Mouse (Mus musculus) forebrain, embryonic 11.5 days (tissue): ENCODE data around the gene 1810010H24Rik. TPM values are rescaled to one million over a fixed set of nuclear protein-coding genes. Genes with fewer than 3 reads are reported as not detected.
"Not testable (repeated sequence)": the region's sequence is repeated elsewhere in the genome, so short reads cannot be mapped to it uniquely, and the experiment has no call there.

ENCODE experiments used
- ATAC-seq: fragments of 200-750 bp; cut with Nextera tagmentation; replicated peaks from 2 replicates; pipeline ENCODE4 v1.8.0; 2017; ENCODE audit warnings: moderate TSS enrichment; ENCODE audit not compliant: low FRiP score
- DNase-seq: peaks from one replicate; pipeline ENCODE4 v3.0.0-alpha.2; 2017; ENCODE audit warnings: low spot score
- H3K27ac ChIP-seq: fragments of 300-500 bp; sonication (generic); 2 replicates; pipeline ENCODE4 v1.5.1; 2014; ENCODE audit warnings: low read depth, low read length
- H3K27me3 ChIP-seq: fragments of 300-500 bp; sonication (generic); 2 replicates; pipeline ENCODE4 v1.6.1; 2014; ENCODE audit warnings: mild to moderate bottlenecking, low read length, mixed read lengths; ENCODE audit not compliant: control insufficient read depth, insufficient read depth
- H3K36me3 ChIP-seq: fragments of 300-500 bp; sonication (generic); 2 replicates; pipeline ENCODE4 v1.6.1; 2014; ENCODE audit warnings: mild to moderate bottlenecking, low read length, moderate library complexity, mixed read lengths; ENCODE audit not compliant: control insufficient read depth, insufficient read depth
- H3K4me1 ChIP-seq: fragments of 300-500 bp; sonication (generic); replicated peaks from 2 replicates; pipeline ENCODE4 v1.6.1; 2014; ENCODE audit warnings: low read length, mixed read lengths; ENCODE audit not compliant: control insufficient read depth, insufficient read depth
- H3K4me2 ChIP-seq: fragments of 300-500 bp; sonication (generic); 2 replicates; pipeline ENCODE4 v1.6.1; 2014; ENCODE audit warnings: low read depth, mild to moderate bottlenecking, low read length, moderate library complexity, mixed read lengths; ENCODE audit not compliant: severe bottlenecking
- H3K4me3 ChIP-seq: fragments of 300-500 bp; sonication (generic); 2 replicates; pipeline ENCODE4 v1.5.1; 2014; ENCODE audit warnings: low read depth, low read length
- H3K9ac ChIP-seq: fragments of 300-500 bp; sonication (generic); 2 replicates; pipeline ENCODE4 v1.6.1; 2014; ENCODE audit warnings: low read length
- H3K9me3 ChIP-seq: fragments of 300-500 bp; sonication (generic); 2 replicates; pipeline ENCODE4 v1.6.1; 2016; ENCODE audit warnings: low read length, mixed read lengths; ENCODE audit not compliant: control insufficient read depth
- WGBS: fragments of 180-500 bp; shearing (Covaris S2); extraction: QIAGEN DNeasy Blood & Tissue Kit; methylation state at CpG from one replicate; pipeline ENCODE4 v1.1.7; 2014; 5-methylcytosine and 5-hydroxymethylcytosine counted together
- polyA plus RNA-seq: library from polyadenylated mRNA; unstranded; fragments of >200 nt; fragmentation: Nextera tagmentation; extraction: Ambion mirVana; gene quantifications from 2 replicates; pipeline ENCODE4 v1.2.1, GENCODE M21; 2014

1810010H24Rik gene
- polyA plus RNA-seq, 1 experiment from 2014 or later = 2.5 TPM

- Histone ChIP-seq H3K36me3 (peaks cover 4% of the 10 kb centered on the region), H3K27me3 (no peaks in the 10 kb centered on the region), H3K27ac (no peak overlapping the region), H3K9me3 (no peaks in the 10 kb centered on the region), H3K4me3 (no peak overlapping the region), H3K4me1 (no peaks in the 10 kb centered on the region), H3K4me2 (no peak overlapping the region), H3K9ac (no peak overlapping the region)
- DNase-seq (no peak), ATAC-seq (no peak)
- WGBS = 91% methylated on average over 4 of the region's 4 CpGs
Observed at GRCm38 (mm10) chr11:107045546-107045945, 20.1 kb downstream of the 1810010H24Rik start.

DNA sequence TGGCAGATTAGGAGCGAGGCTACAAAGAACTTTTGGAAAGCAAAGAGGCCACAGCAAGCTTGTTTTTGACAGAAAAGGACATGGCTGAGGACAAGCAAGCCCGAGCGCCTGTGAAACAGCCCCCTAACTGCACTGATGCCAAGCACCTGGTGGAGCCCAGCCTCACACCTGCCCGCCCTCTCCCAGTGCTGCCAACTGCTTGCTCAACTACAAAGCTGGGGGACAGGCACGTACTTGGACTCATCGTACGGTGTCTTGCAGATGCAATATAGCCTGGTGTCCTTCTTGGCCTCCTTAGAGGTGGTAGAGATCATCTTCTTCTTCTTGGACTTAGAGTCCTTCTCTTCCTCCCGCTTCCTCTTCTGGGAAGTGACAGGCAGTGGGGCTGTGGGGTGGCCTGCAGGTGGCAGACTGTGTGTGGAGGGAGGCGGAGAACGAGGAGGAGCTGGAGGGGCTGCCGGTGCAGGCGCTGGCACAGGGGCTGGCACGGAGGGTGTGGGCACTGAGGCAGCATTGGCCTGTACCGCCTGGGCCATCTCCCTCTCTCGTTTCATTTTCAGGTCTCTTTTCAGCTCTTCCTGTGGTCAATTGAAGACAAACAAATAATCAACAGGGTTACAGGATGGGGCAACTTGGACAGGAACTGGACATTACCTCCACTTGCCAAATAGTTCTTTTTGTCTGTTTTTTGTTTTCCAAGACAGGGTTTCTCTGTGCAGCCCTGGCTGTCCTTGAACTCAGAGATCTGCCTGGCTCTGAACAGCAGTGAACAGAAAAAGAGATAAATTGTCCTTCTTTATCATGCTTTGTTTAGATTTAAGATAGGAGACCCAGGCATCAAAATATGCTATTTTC lies 21.5 kb downstream of the 1810010H24Rik start:
- peaks cover 8% of the 10 kb centered on the region for H3K36me3 ChIP-seq
- H3K4me2 ChIP-seq = no peak overlapping the region
- no peak overlapping the region for H3K4me3 ChIP-seq
- H3K27me3 ChIP-seq = no peaks in the 10 kb centered on the region
- no peaks in the 10 kb centered on the region for H3K9me3 ChIP-seq
- no peak overlapping the region for H3K27ac ChIP-seq
- WGBS = 95% methylated on average over 15 of the region's 15 CpGs
- DNase-seq = no peak
- H3K4me1 ChIP-seq = no peaks in the 10 kb centered on the region
- no peak overlapping the region for H3K9ac ChIP-seq
- no peak for ATAC-seq

DNA sequence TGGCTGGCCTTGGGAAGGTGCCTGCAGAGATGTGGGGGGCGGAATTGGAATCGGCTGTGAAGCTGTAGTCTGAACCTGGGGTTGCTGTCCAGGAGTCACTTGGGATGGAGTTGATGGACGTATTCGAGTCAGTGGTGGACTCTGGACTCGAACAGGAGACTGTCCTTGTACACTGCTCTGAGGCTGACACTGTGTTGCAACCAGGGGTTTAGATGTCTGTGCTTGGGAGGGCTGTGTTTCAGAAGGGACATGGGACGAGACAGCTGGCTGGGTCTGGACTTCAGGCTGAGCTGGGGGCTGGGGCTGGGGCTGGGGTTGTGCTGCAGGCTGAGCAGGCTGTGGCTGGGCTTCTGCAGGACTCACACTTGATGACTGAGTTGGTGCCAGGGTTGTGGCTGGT lies 29.4 kb downstream of the 1810010H24Rik start:
- ATAC-seq = no peak
- no peak for DNase-seq
- Histone ChIP-seq H3K9ac (no peak overlapping the region), H3K27me3 (no peaks in the 10 kb centered on the region), H3K9me3 (no peaks in the 10 kb centered on the region), H3K4me3 (no peak overlapping the region), H3K4me1 (no peaks in the 10 kb centered on the region), H3K27ac (no peak overlapping the region), H3K4me2 (no peak overlapping the region), H3K36me3 (peaks cover 40% of the 10 kb centered on the region)
- WGBS = 94% methylated on average over 6 of the region's 6 CpGs

- ATAC-seq (no peak), DNase-seq (no peak)
- Histone ChIP-seq H3K4me3 (no peak overlapping the region), H3K9ac (no peak overlapping the region), H3K27me3 (no peaks in the 10 kb centered on the region), H3K4me1 (no peaks in the 10 kb centered on the region), H3K9me3 (no peaks in the 10 kb centered on the region), H3K27ac (no peak overlapping the region), H3K36me3 (peaks cover 43% of the 10 kb centered on the region), H3K4me2 (no peak overlapping the region)
- WGBS = 94% methylated on average over 6 of the region's 6 CpGs
Observed at GRCm38 (mm10) chr11:107057391-107057790, 31.9 kb downstream of the 1810010H24Rik start.

DNA sequence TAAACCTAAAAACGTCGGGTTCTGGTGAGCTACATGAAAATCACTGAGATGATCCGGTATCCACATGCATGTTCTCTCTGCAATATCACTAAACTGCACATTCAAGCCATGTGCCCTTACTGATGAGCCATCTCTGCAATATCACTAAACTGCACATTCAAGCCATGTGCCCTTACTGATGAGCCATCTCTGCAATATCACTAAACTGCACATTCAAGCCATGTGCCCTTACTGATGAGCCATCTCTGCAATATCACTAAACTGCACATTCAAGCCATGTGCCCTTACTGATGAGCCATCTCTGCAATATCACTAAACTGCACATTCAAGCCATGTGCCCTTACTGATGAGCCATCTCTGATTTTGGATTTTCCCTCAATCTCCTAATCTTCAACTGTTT lies 34.2 kb downstream of the 1810010H24Rik start:
- not testable (repeated sequence) for H3K27me3 ChIP-seq, H3K4me1 ChIP-seq, H3K4me2 ChIP-seq, H3K9ac ChIP-seq, DNase-seq, H3K9me3 ChIP-seq, H3K4me3 ChIP-seq, H3K27ac ChIP-seq, ATAC-seq
- WGBS = 98% methylated on average over 3 of the region's 3 CpGs
- H3K36me3 ChIP-seq = peaks cover 32% of the 10 kb centered on the region

- DNase-seq = no peak
- H3K27me3 ChIP-seq = no peaks in the 10 kb centered on the region
- WGBS = 84% methylated on average over 1 of the region's 1 CpGs
- no peak overlapping the region for H3K4me2 ChIP-seq
- H3K9ac ChIP-seq = no peak overlapping the region
- ATAC-seq = no peak
- no peak overlapping the region for H3K4me3 ChIP-seq
- no peak overlapping the region for H3K27ac ChIP-seq
- no peaks in the 10 kb centered on the region for H3K9me3 ChIP-seq
- peaks cover 27% of the 10 kb centered on the region for H3K36me3 ChIP-seq
- no peaks in the 10 kb centered on the region for H3K4me1 ChIP-seq
Observed at GRCm38 (mm10) chr11:107060941-107061340, 35.5 kb downstream of the 1810010H24Rik start.

DNA sequence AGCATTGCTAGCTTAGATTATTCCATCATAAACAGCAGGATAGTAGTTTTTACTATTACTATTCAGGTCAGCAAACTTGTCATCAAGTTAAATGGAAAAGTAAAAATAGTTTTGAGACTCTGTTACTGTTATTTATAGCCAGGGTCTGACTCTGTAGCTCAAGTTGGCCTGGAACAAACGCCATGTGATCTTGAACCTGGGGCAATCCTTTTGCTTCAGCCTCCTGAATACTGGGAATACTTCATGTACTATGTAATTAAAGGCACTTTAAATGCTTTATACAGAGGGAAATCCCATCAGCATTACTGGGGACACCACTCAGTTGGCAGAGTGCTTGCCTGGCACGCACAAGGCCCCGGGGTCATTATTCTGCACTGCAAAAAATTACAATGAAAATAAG lies 37.6 kb downstream of the 1810010H24Rik start:
- H3K36me3 ChIP-seq = peaks cover 30% of the 10 kb centered on the region

DNA sequence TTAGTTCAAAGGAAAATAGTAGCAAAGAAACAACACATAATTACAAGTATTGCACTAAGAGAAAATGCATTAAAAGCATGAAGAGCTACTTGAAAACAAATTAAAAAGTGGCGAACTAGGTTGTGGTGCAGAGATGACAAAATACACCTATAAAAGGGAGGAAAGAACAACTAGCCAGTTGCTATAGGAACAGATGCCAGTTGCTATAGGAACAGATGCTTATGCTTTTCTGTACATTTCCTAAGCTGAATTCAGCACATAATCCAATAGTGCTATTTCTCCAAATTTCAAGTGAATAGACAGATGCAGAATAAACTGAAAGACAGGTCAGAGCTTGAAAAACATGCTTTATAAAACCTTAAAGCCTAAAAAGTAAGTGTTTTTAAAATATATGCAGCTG lies 39.1 kb downstream of the 1810010H24Rik start:
- no peaks in the 10 kb centered on the region for H3K9me3 ChIP-seq
- DNase-seq (no peak), ATAC-seq (no peak)
- H3K4me3 ChIP-seq = no peak overlapping the region
- peaks cover 21% of the 10 kb centered on the region; the same call in 1 of the 2 replicates for H3K36me3 ChIP-seq
- no peaks in the 10 kb centered on the region for H3K4me1 ChIP-seq
- H3K9ac ChIP-seq = no peak overlapping the region
- H3K27me3 ChIP-seq = no peaks in the 10 kb centered on the region
- no peak overlapping the region for H3K4me2 ChIP-seq
- WGBS = 93% methylated on average over 1 of the region's 1 CpGs
- H3K27ac ChIP-seq = no peak overlapping the region

More for the DNA sequence above, 37.6 kb downstream of the 1810010H24Rik start:
- DNase-seq (no peak), ATAC-seq (no peak)
- no peak overlapping the region for H3K9ac ChIP-seq
- H3K27me3 ChIP-seq = no peaks in the 10 kb centered on the region
- no peak overlapping the region for H3K27ac ChIP-seq
- H3K9me3 ChIP-seq = no peaks in the 10 kb centered on the region
- no peak overlapping the region for H3K4me2 ChIP-seq
- WGBS = 91% methylated on average over 3 of the region's 3 CpGs
- no peak overlapping the region for H3K4me3 ChIP-seq
- no peaks in the 10 kb centered on the region for H3K4me1 ChIP-seq
